Mouse (Mus musculus) heart, postnatal 0 days (tissue): ENCODE measurements around the gene Klk6. TPM values are rescaled to one million over a fixed set of nuclear protein-coding genes. Genes with fewer than 3 reads are reported as not detected.

Experiments
- ATAC-seq: fragments of 200-750 bp; cut with Nextera tagmentation; 2 replicates; pipeline ENCODE4 v1.8.0; 2017; ENCODE audit warnings: low read depth, moderate number of reproducible peaks, moderate library complexity; ENCODE audit not compliant: insufficient read depth
- DNase-seq: peaks from one replicate; pipeline ENCODE4 v3.0.0-alpha.2; 2016; ENCODE audit warnings: low spot score
- H3K27ac ChIP-seq: fragments of 300-500 bp; sonication (generic); 2 replicates; pipeline ENCODE4 v1.5.1; 2014; ENCODE audit warnings: low read depth, mild to moderate bottlenecking
- H3K27me3 ChIP-seq: fragments of 300-500 bp; sonication (generic); 2 replicates; pipeline ENCODE4 v1.6.1; 2014; ENCODE audit warnings: low read length, mixed read lengths; ENCODE audit not compliant: control insufficient read depth, insufficient read depth
- H3K36me3 ChIP-seq: fragments of 300-500 bp; sonication (generic); replicated peaks from 2 replicates; pipeline ENCODE4 v1.6.1; 2014; ENCODE audit warnings: low read length, mixed read lengths; ENCODE audit not compliant: control insufficient read depth, insufficient read depth
- H3K4me1 ChIP-seq: fragments of 300-500 bp; sonication (generic); 2 replicates; pipeline ENCODE4 v1.6.1; 2014; ENCODE audit warnings: antibody characterized with exemption; ENCODE audit not compliant: control insufficient read depth, insufficient read depth
- H3K4me2 ChIP-seq: fragments of 300-500 bp; sonication (generic); 2 replicates; pipeline ENCODE4 v1.6.1; 2014; ENCODE audit warnings: low read depth, mild to moderate bottlenecking, low read length, moderate library complexity
- H3K4me3 ChIP-seq: fragments of 300-500 bp; sonication (generic); 2 replicates; pipeline ENCODE4 v1.5.1; 2014; ENCODE audit warnings: low read depth, low read length
- H3K9ac ChIP-seq: fragments of 300-500 bp; sonication (generic); replicated peaks from 2 replicates; pipeline ENCODE4 v1.6.1; 2014; ENCODE audit warnings: low read depth, low read length, mixed read lengths
- H3K9me3 ChIP-seq: fragments of 300-500 bp; sonication (generic); replicated peaks from 2 replicates; pipeline ENCODE4 v1.6.1; 2016; ENCODE audit warnings: low read length; ENCODE audit not compliant: control insufficient read depth
- CTCF ChIP-seq: IDR thresholded peaks from 2 replicates; pipeline ENCODE4 v1.5.1; 2016; ENCODE audit warnings: antibody characterized with exemption, control low read depth, low read depth
- EP300 ChIP-seq: IDR thresholded peaks from 2 replicates; pipeline ENCODE4 v1.6.1; 2016; ENCODE audit warnings: antibody characterized with exemption, low read depth
- WGBS: fragments of 180-500 bp; shearing (Covaris S2); extraction: QIAGEN DNeasy Blood & Tissue Kit; methylation state at CpG from one replicate; pipeline ENCODE4 v1.1.7; 2014; 5-methylcytosine and 5-hydroxymethylcytosine counted together
- polyA plus RNA-seq: library from polyadenylated mRNA; unstranded; fragments of >200 nt; fragmentation: Nextera tagmentation; extraction: Ambion mirVana; gene quantifications from 2 replicates; pipeline ENCODE4 v1.2.1, GENCODE M21; 2015
- total RNA-seq: library from RNA; depleted of rRNA; stranded (reverse); fragments of >200 nt; gene quantifications from 2 replicates; pipeline ENCODE4 v1.2.3, GENCODE M21; 2014; ENCODE audit warnings: low replicate concordance

Klk6 gene
- total and polyA plus RNA-seq, 2 experiments from 2014 or later = not detected

DNA sequence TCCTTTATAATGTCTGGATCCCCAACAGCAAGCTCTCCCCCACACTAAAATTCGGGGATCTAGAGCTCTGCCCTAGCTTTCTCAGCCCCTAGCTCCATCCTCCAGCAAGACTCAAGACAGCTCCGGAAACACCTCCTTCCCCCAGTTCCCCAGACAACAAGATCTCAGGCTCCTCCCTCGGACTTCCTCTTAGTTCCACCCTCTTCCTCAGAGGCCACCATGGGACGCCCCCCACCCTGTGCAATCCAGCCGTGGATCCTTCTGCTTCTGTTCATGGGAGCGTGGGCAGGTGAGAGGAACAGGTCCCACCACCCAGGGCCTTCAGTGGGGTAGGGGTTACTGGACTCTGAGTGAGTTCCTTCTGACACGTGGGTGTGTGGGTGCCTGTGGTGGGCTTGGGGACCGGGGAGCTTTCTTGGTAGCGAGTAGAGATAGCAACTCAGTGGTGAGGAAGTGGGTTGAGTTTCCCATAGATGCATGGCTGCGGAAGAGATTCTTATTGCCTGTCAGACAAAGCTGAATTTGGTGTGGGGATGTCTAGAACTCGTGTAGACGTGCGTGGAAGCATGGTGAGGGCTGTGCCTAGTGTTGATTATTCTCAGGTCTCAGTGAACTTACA lies 26.3 kb upstream of the Klk6 start:
- 27% methylated on average over 13 of the region's 13 CpGs for WGBS
- no peak overlapping the region for H3K9ac ChIP-seq
- H3K27me3 ChIP-seq = peaks cover 10% of the 10 kb centered on the region; the same call in 1 of the 2 replicates
- no peaks in the 10 kb centered on the region for H3K36me3 ChIP-seq
- H3K27ac ChIP-seq = no peak overlapping the region
- H3K4me1 ChIP-seq = peaks cover 12% of the 10 kb centered on the region
- no peak for ATAC-seq
- TF ChIP-seq CTCF = no peak
- TF ChIP-seq EP300 = no peak
- no peaks in the 10 kb centered on the region for H3K9me3 ChIP-seq
- DNase-seq = no peak
- peak overlapping the region; percentile 69 for H3K4me2 ChIP-seq
- H3K4me3 ChIP-seq = peak overlapping the region; percentile 57

DNA sequence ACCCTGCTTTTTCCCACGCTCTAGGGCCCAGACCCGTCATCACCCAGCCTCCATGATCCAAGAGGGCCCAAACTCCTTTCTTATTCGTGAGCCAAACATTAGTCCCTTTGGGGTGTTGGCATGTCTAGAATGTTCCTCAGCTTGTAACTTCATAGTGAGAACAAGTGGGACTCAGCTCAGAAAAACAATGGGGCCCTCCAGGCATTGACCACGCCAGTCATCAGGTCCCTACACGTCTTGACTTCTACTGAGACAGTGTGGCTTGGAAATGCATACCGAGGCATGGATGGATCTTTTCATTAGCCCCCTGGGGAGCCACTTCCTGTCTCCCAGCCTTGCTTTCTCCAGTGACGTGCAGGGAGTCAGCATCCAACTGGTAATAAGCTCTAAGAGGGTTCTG lies 24.4 kb upstream of the Klk6 start:
- no peak overlapping the region for H3K4me2 ChIP-seq
- H3K27me3 ChIP-seq = peaks cover 10% of the 10 kb centered on the region; the same call in 1 of the 2 replicates
- ATAC-seq (no peak), DNase-seq (no peak)
- H3K36me3 ChIP-seq = no peaks in the 10 kb centered on the region
- 59% methylated on average over 7 of the region's 7 CpGs for WGBS
- H3K4me3 ChIP-seq = no peak overlapping the region
- H3K9me3 ChIP-seq = no peaks in the 10 kb centered on the region
- no peak overlapping the region for H3K9ac ChIP-seq
- H3K27ac ChIP-seq = no peak overlapping the region
- TF ChIP-seq CTCF (no peak), EP300 (no peak)
- H3K4me1 ChIP-seq = peaks cover 12% of the 10 kb centered on the region

DNA sequence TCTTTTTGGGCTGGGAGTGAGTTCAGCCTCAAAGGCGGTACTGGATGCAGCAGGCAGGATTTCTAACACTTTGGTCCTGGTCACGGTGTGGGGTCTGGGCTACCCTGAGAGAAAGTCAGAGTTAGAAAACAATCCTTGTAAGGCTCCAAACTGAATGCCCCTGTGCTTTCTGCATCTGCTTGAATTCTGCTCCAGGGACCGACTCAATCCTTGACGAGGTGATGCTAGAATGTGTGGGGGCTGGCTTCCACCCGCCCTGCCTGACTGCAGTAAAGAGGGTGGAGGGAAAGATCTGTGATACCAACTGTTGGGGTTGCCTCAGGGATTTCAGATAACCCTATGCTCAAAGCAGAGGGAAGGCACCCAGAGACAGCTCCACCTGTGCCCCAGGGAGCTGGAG lies 13.3 kb upstream of the Klk6 start, which contains the start of gene Klk7:
Gene Klk7 (plus strand): TSS at position 301 of the 400 bp plus-strand sequence.
- Histone ChIP-seq H3K4me3 (no peak within 1 kb of the TSS), H3K27ac (no peak within 1 kb of the TSS), H3K9ac (no peak within 1 kb of the TSS), H3K9me3 (no peaks in the 10 kb centered on the region), H3K27me3 (0 out of 2 replicates have a peak, but pooled peaks cover 2% of the 10 kb centered on the region), H3K4me1 (no peaks in the 10 kb centered on the region), H3K4me2 (no peak within 1 kb of the TSS), H3K36me3 (no peaks in the 10 kb centered on the region)
- no peak for TF ChIP-seq CTCF
- TF ChIP-seq EP300 = no peak
- ATAC-seq = no peak
- WGBS = 47% methylated on average over 5 of the region's 5 CpGs
- no peak for DNase-seq

DNA sequence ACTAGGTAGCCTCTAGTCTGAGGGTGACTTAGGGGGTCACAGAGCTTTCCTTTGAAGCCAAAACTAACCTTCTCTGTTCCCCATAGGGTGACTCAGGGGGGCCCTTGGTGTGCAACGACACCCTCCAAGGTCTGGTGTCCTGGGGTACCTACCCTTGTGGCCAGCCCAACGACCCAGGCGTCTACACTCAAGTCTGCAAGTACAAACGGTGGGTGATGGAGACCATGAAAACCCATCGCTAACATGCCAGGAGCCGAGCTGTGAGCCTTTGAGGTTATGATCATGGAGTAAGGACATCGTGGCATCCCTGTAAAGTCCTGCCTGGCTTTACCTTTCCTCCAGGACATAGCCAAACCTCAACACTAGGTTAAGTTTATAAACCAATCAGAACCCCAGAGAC lies 9.1 kb upstream of the Klk6 start:
- Histone ChIP-seq H3K27me3 (0 out of 2 replicates have a peak, but pooled peaks cover 2% of the 10 kb centered on the region), H3K4me1 (no peaks in the 10 kb centered on the region), H3K9me3 (no peaks in the 10 kb centered on the region), H3K4me3 (no peak overlapping the region), H3K4me2 (no peak overlapping the region), H3K9ac (no peak overlapping the region), H3K27ac (no peak overlapping the region), H3K36me3 (no peaks in the 10 kb centered on the region)
- TF ChIP-seq CTCF (no peak), EP300 (no peak)
- no peak for ATAC-seq
- 75% methylated on average over 7 of the region's 7 CpGs for WGBS
- DNase-seq = no peak

DNA sequence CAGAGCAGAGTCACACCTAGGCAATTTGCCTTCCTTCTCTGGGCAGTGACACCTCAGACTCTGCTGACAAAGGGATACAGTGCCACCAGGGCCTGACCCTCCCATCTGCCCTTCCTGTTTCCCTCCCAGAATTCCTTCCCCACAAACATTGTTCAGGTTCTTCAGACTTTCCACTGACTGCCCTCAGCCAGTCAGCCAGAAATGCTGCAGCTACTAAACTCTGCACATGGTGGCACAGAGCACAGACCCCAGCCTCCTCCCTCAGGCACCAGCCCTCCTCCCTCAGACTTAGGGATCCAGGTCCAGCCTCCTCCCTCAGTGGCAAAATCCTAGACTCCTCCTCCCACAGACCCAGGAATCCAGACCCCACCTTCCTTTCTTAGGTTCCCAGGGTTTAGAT lies 7.6 kb upstream of the Klk6 start:
- no peak for ATAC-seq
- Histone ChIP-seq H3K4me1 (no peaks in the 10 kb centered on the region), H3K4me3 (no peak overlapping the region), H3K27me3 (0 out of 2 replicates have a peak, but pooled peaks cover 2% of the 10 kb centered on the region), H3K9me3 (no peaks in the 10 kb centered on the region), H3K36me3 (no peaks in the 10 kb centered on the region), H3K4me2 (no peak overlapping the region), H3K27ac (no peak overlapping the region), H3K9ac (no peak overlapping the region)
- no peak for DNase-seq
- TF ChIP-seq EP300 (no peak), CTCF (no peak)

DNA sequence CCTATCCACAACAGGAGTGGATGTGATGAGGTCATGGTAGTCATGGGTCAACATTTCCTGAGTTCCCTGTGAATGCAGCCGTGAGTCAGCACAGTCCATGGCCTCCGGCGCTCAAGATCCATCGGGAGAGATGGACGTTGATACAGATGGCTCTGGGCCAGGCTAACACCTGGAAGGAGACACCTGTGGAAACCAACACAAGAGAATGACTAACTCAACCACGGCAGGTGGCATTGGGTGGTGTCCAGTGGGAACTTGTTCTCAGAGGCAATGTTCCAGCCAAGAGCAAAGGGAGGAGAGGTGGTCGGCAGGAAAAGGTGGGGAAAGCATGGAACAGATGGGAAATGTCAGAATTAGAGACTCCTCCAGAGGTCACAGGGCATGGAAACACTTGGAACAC lies 2.7 kb upstream of the Klk6 start:
- no peak for ATAC-seq
- Histone ChIP-seq H3K27me3 (no peaks in the 10 kb centered on the region), H3K36me3 (no peaks in the 10 kb centered on the region), H3K4me3 (no peak overlapping the region), H3K4me1 (no peaks in the 10 kb centered on the region), H3K9ac (no peak overlapping the region), H3K4me2 (no peak overlapping the region), H3K27ac (no peak overlapping the region), H3K9me3 (no peaks in the 10 kb centered on the region)
- TF ChIP-seq EP300 (no peak), CTCF (no peak)
- no peak for DNase-seq
- 70% methylated on average over 7 of the region's 7 CpGs for WGBS
